Mouse (Mus musculus): ENCODE results near the gene Bank1. TPM values are rescaled to one million over a fixed set of nuclear protein-coding genes. Genes with fewer than 3 reads are reported as not detected.

Bank1 gene
- total and polyA plus RNA-seq, 2 experiments from 2014 or later: 0.30 TPM; not detected in 1

DNA sequence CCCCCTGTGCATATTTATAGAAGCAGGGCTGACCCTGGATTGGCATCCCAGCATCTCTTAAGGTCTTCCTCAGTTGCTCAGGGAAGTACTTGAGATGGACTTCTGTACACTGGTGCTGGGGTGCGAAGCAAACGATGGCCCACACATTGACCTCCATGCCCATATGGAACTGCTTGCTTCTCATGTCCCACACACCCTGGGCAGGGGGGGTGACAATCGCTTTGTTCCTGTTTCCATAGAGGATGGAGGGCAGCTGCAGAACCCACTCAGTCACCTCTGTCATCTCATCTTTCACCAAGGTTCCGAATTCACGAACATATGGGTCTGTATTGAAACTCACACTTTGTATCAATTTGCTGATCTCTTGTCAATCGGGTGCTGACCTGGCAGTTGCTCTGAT is 275.7 kb downstream of the Bank1 start:
- H3K4me3 ChIP-seq (ENCODE audit: low read depth, low read length): no peak overlapping the region
- WGBS: 89% methylated on average over 6 of the region's 6 CpGs
- ATAC-seq (ENCODE audit: insufficient read depth, low read depth): no peak

GRCm38 (mm10) chr3:136048026-136048425 is 277.8 kb downstream of the Bank1 start:
- ATAC-seq (ENCODE audit: insufficient read depth, low read depth): no peak
- Histone ChIP-seq H3K9ac (replicated peaks; ENCODE audit: low read depth, low read length) (no peak overlapping the region), H3K9me3 (replicated peaks; ENCODE audit: control insufficient read depth, low read length) (no peaks in the 10 kb centered on the region), H3K4me2 (ENCODE audit: low read depth, low read length) (no peak overlapping the region), H3K27me3 (ENCODE audit: control insufficient read depth, insufficient read depth, low read length) (no peaks in the 10 kb centered on the region), H3K4me1 (ENCODE audit: control insufficient read depth, insufficient read depth) (no peaks in the 10 kb centered on the region), H3K27ac (ENCODE audit: low read depth) (no peak overlapping the region), H3K4me3 (ENCODE audit: low read depth, low read length) (no peak overlapping the region), H3K36me3 (replicated peaks; ENCODE audit: control insufficient read depth, insufficient read depth, low read length) (no peaks in the 10 kb centered on the region)
- no peak for TF ChIP-seq CTCF (IDR thresholded peaks at IDR 0.05; ENCODE audit: low read depth)
- TF ChIP-seq EP300 (IDR thresholded peaks at IDR 0.05; ENCODE audit: low read depth): no peak
- 74% methylated on average over 4 of the region's 4 CpGs for WGBS
- no peak for DNase-seq (ENCODE audit: low spot score)

More for the DNA sequence above, 275.7 kb downstream of the Bank1 start:
- Histone ChIP-seq H3K9me3 (replicated peaks; ENCODE audit: control insufficient read depth, low read length) (no peaks in the 10 kb centered on the region), H3K4me2 (ENCODE audit: low read depth, low read length) (no peak overlapping the region), H3K27me3 (ENCODE audit: control insufficient read depth, insufficient read depth, low read length) (no peaks in the 10 kb centered on the region), H3K9ac (replicated peaks; ENCODE audit: low read depth, low read length) (no peak overlapping the region), H3K27ac (ENCODE audit: low read depth) (no peak overlapping the region), H3K36me3 (replicated peaks; ENCODE audit: control insufficient read depth, insufficient read depth, low read length) (no peaks in the 10 kb centered on the region), H3K4me1 (ENCODE audit: control insufficient read depth, insufficient read depth) (no peaks in the 10 kb centered on the region)
- no peak for TF ChIP-seq CTCF (IDR thresholded peaks at IDR 0.05; ENCODE audit: low read depth)
- TF ChIP-seq EP300 (IDR thresholded peaks at IDR 0.05; ENCODE audit: low read depth): no peak
- DNase-seq (ENCODE audit: low spot score): no peak

- ATAC-seq (ENCODE audit: insufficient read depth, low read depth) (no peak), DNase-seq (ENCODE audit: low spot score) (no peak)
- H3K36me3 ChIP-seq (replicated peaks; ENCODE audit: control insufficient read depth, insufficient read depth, low read length): no peaks in the 10 kb centered on the region
- WGBS: 85% methylated on average over 2 of the region's 2 CpGs
- H3K27ac ChIP-seq (ENCODE audit: low read depth): no peak overlapping the region
- H3K4me3 ChIP-seq (ENCODE audit: low read depth, low read length): no peak overlapping the region
- TF ChIP-seq EP300 (IDR thresholded peaks at IDR 0.05; ENCODE audit: low read depth) (no peak), CTCF (IDR thresholded peaks at IDR 0.05; ENCODE audit: low read depth) (no peak)
- no peaks in the 10 kb centered on the region for H3K4me1 ChIP-seq (ENCODE audit: control insufficient read depth, insufficient read depth)
- H3K4me2 ChIP-seq (ENCODE audit: low read depth, low read length): no peak overlapping the region
- H3K9ac ChIP-seq (replicated peaks; ENCODE audit: low read depth, low read length): no peak overlapping the region
- H3K27me3 ChIP-seq (ENCODE audit: control insufficient read depth, insufficient read depth, low read length): no peaks in the 10 kb centered on the region
- no peaks in the 10 kb centered on the region for H3K9me3 ChIP-seq (replicated peaks; ENCODE audit: control insufficient read depth, low read length)
Observed at GRCm38 (mm10) chr3:136045381-136045780, 280.5 kb downstream of the Bank1 start.

GRCm38 (mm10) chr3:136040041-136040440 is 285.8 kb downstream of the Bank1 start:
- TF ChIP-seq EP300 (IDR thresholded peaks at IDR 0.05; ENCODE audit: low read depth) (no peak), CTCF (IDR thresholded peaks at IDR 0.05; ENCODE audit: low read depth) (no peak)
- 78% methylated on average over 2 of the region's 2 CpGs for WGBS
- Histone ChIP-seq H3K4me2 (ENCODE audit: low read depth, low read length) (no peak overlapping the region), H3K27me3 (ENCODE audit: control insufficient read depth, insufficient read depth, low read length) (no peaks in the 10 kb centered on the region), H3K9me3 (replicated peaks; ENCODE audit: control insufficient read depth, low read length) (no peaks in the 10 kb centered on the region), H3K27ac (ENCODE audit: low read depth) (no peak overlapping the region), H3K9ac (replicated peaks; ENCODE audit: low read depth, low read length) (no peak overlapping the region), H3K4me1 (ENCODE audit: control insufficient read depth, insufficient read depth) (no peaks in the 10 kb centered on the region), H3K4me3 (ENCODE audit: low read depth, low read length) (no peak overlapping the region), H3K36me3 (replicated peaks; ENCODE audit: control insufficient read depth, insufficient read depth, low read length) (no peaks in the 10 kb centered on the region)
- ATAC-seq (ENCODE audit: insufficient read depth, low read depth) (no peak), DNase-seq (ENCODE audit: low spot score) (no peak)

GRCm38 (mm10) chr3:136039446-136039845 is 286.4 kb downstream of the Bank1 start:
- ATAC-seq (ENCODE audit: insufficient read depth, low read depth) (no peak), DNase-seq (ENCODE audit: low spot score) (no peak)
- H3K27me3 ChIP-seq (ENCODE audit: control insufficient read depth, insufficient read depth, low read length): no peaks in the 10 kb centered on the region
- no peaks in the 10 kb centered on the region for H3K36me3 ChIP-seq (replicated peaks; ENCODE audit: control insufficient read depth, insufficient read depth, low read length)
- H3K9ac ChIP-seq (replicated peaks; ENCODE audit: low read depth, low read length): no peak overlapping the region
- TF ChIP-seq EP300 (IDR thresholded peaks at IDR 0.05; ENCODE audit: low read depth): no peak
- no peak for TF ChIP-seq CTCF (IDR thresholded peaks at IDR 0.05; ENCODE audit: low read depth)
- H3K27ac ChIP-seq (ENCODE audit: low read depth): no peak overlapping the region
- no peak overlapping the region for H3K4me3 ChIP-seq (ENCODE audit: low read depth, low read length)
- no peak overlapping the region for H3K4me2 ChIP-seq (ENCODE audit: low read depth, low read length)
- 78% methylated on average over 6 of the region's 6 CpGs for WGBS
- H3K4me1 ChIP-seq (ENCODE audit: control insufficient read depth, insufficient read depth): no peaks in the 10 kb centered on the region
- H3K9me3 ChIP-seq (replicated peaks; ENCODE audit: control insufficient read depth, low read length): no peaks in the 10 kb centered on the region

GRCm38 (mm10) chr3:136037254-136037653 is 288.6 kb downstream of the Bank1 start:
- H3K27me3 ChIP-seq (ENCODE audit: control insufficient read depth, insufficient read depth, low read length): no peaks in the 10 kb centered on the region
- no peak overlapping the region for H3K9ac ChIP-seq (replicated peaks; ENCODE audit: low read depth, low read length)
- no peaks in the 10 kb centered on the region for H3K9me3 ChIP-seq (replicated peaks; ENCODE audit: control insufficient read depth, low read length)
- TF ChIP-seq EP300 (IDR thresholded peaks at IDR 0.05; ENCODE audit: low read depth) (no peak), CTCF (IDR thresholded peaks at IDR 0.05; ENCODE audit: low read depth) (no peak)
- no peak overlapping the region for H3K4me2 ChIP-seq (ENCODE audit: low read depth, low read length)
- H3K27ac ChIP-seq (ENCODE audit: low read depth): no peak overlapping the region
- WGBS: 39% methylated on average over 3 of the region's 3 CpGs
- no peak overlapping the region for H3K4me3 ChIP-seq (ENCODE audit: low read depth, low read length)
- ATAC-seq (ENCODE audit: insufficient read depth, low read depth) (no peak), DNase-seq (ENCODE audit: low spot score) (no peak)
- H3K36me3 ChIP-seq (replicated peaks; ENCODE audit: control insufficient read depth, insufficient read depth, low read length): no peaks in the 10 kb centered on the region
- no peaks in the 10 kb centered on the region for H3K4me1 ChIP-seq (ENCODE audit: control insufficient read depth, insufficient read depth)
